Mouse (Mus musculus) intestine, postnatal 0 days (tissue): ENCODE data around the gene Ssbp3. TPM values are rescaled to one million over a fixed set of nuclear protein-coding genes. Genes with fewer than 3 reads are reported as not detected.

Experiments
- ATAC-seq: fragments of 200-750 bp; cut with Nextera tagmentation; 2 replicates; pipeline ENCODE4 v1.8.0; 2017; ENCODE audit warnings: mild to moderate bottlenecking, moderate TSS enrichment, moderate library complexity
- H3K27ac ChIP-seq: fragments of 300-500 bp; sonication (generic); 2 replicates; pipeline ENCODE4 v1.5.1; 2014; ENCODE audit warnings: mild to moderate bottlenecking, low read depth, low read length, moderate library complexity
- H3K27me3 ChIP-seq: fragments of 300-500 bp; sonication (generic); replicated peaks from 2 replicates; pipeline ENCODE4 v1.6.1; 2014; ENCODE audit warnings: low read length, mixed read lengths; ENCODE audit not compliant: control insufficient read depth, insufficient read depth
- H3K36me3 ChIP-seq: fragments of 300-500 bp; sonication (generic); 2 replicates; pipeline ENCODE4 v1.6.1; 2014; ENCODE audit warnings: mild to moderate bottlenecking, moderate library complexity; ENCODE audit not compliant: control insufficient read depth, insufficient read depth
- H3K4me1 ChIP-seq: fragments of 300-500 bp; sonication (generic); replicated peaks from 2 replicates; pipeline ENCODE4 v1.6.1; 2014; ENCODE audit warnings: antibody characterized with exemption, low read length, mixed read lengths; ENCODE audit not compliant: control insufficient read depth, insufficient read depth
- H3K4me2 ChIP-seq: fragments of 300-500 bp; sonication (generic); replicated peaks from 2 replicates; pipeline ENCODE4 v1.6.1; 2014; ENCODE audit warnings: low read depth, mild to moderate bottlenecking, moderate library complexity
- H3K4me3 ChIP-seq: fragments of 300-500 bp; sonication (generic); 2 replicates; pipeline ENCODE4 v1.5.1; 2014; ENCODE audit warnings: low read depth, low read length
- H3K9ac ChIP-seq: fragments of 300-500 bp; sonication (generic); 2 replicates; pipeline ENCODE4 v1.6.1; 2014; ENCODE audit warnings: mild to moderate bottlenecking, low read depth, low read length
- H3K9me3 ChIP-seq: fragments of 300-500 bp; sonication (generic); 2 replicates; pipeline ENCODE4 v1.6.1; 2016; ENCODE audit warnings: mixed run types; ENCODE audit not compliant: control insufficient read depth
- CTCF ChIP-seq: sonication (generic); IDR thresholded peaks from 2 replicates; pipeline ENCODE4 v1.5.1; 2016; ENCODE audit warnings: low read depth, mild to moderate bottlenecking, control low read depth, antibody characterized with exemption, moderate library complexity
- WGBS: fragments of 180-500 bp; shearing (Covaris S2); extraction: QIAGEN DNeasy Blood & Tissue Kit; methylation state at CpG from one replicate; pipeline ENCODE4 v1.1.7; 2014; 5-methylcytosine and 5-hydroxymethylcytosine counted together
- polyA plus RNA-seq: library from polyadenylated mRNA; unstranded; fragments of >200 nt; fragmentation: Nextera tagmentation; extraction: Ambion mirVana; gene quantifications from 2 replicates; pipeline ENCODE4 v1.2.1, GENCODE M21; 2015

Gene Ssbp3
- polyA plus RNA-seq, 1 experiment from 2014 or later: 45.2 TPM

GRCm38 (mm10) chr4:106934931-106935582 lies 24.6 kb downstream of the Ssbp3 start:
- WGBS: 60% methylated on average over 12 of the region's 12 CpGs
- Histone ChIP-seq H3K9me3 (no peaks in the 10 kb centered on the region), H3K4me3 (no peak overlapping the region), H3K27me3 (no peaks in the 10 kb centered on the region), H3K9ac (no peak overlapping the region), H3K36me3 (peaks cover 24% of the 10 kb centered on the region), H3K4me1 (peaks cover 4% of the 10 kb centered on the region; the same call in 1 of the 2 replicates), H3K4me2 (no peak overlapping the region), H3K27ac (no peak overlapping the region)
- ATAC-seq: no peak
- TF ChIP-seq CTCF: no peak

DNA sequence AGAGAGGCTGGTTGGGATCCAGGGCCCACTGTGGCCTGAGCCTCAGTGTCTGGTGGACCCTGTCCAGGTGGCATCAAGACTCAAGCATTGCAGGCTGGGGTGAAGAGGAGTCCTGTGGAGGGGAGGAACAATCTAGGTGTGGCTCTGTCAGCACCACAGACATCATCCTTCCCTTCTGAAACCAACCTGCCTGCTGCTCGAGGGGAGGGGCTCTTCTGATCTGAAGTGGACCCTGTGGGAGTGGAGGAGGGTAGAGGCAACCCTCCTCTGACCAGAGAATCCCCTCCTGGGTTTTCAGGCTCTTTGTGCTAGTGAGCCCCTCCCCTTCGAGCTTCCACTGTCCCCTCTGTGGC lies 25.1 kb downstream of the Ssbp3 start:
- H3K27ac ChIP-seq: no peak overlapping the region
- WGBS: 43% methylated on average over 2 of the region's 2 CpGs
- H3K4me2 ChIP-seq: no peak overlapping the region
- H3K27me3 ChIP-seq: no peaks in the 10 kb centered on the region
- no peak overlapping the region for H3K9ac ChIP-seq
- ATAC-seq: no peak
- H3K36me3 ChIP-seq: peaks cover 23% of the 10 kb centered on the region
- H3K9me3 ChIP-seq: no peaks in the 10 kb centered on the region
- no peak for TF ChIP-seq CTCF
- H3K4me3 ChIP-seq: no peak overlapping the region
- H3K4me1 ChIP-seq: peaks cover 4% of the 10 kb centered on the region; the same call in 1 of the 2 replicates

GRCm38 (mm10) chr4:106936041-106936440 lies 25.5 kb downstream of the Ssbp3 start:
- ATAC-seq: no peak
- Histone ChIP-seq H3K4me1 (peaks cover 4% of the 10 kb centered on the region; the same call in 1 of the 2 replicates), H3K4me3 (no peak overlapping the region), H3K36me3 (peaks cover 19% of the 10 kb centered on the region; the same call in 1 of the 2 replicates), H3K9me3 (no peaks in the 10 kb centered on the region), H3K9ac (no peak overlapping the region), H3K27ac (no peak overlapping the region), H3K4me2 (no peak overlapping the region), H3K27me3 (no peaks in the 10 kb centered on the region)
- TF ChIP-seq CTCF: no peak
- WGBS: 82% methylated on average over 3 of the region's 3 CpGs

DNA sequence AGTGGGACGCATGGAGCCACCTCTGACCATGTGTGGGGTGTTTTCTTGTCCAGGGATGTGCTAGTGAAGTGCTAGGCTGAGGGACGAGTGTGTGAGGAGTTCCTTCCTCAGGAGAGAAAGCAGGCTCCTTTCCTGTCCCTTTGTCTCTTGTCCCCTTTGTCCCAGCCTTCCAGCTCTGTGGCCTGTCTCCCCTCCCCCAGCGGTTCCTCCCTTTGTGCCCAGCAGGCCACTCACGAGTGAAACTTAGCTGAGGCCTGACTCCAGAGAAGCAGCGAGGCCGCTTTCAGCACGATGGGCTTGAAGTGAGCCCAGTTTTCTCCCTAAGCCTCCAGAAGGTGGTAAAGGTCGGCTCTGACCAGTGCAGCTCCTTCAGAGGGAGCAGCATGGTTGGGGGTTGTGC lies 26.2 kb downstream of the Ssbp3 start:
- H3K27ac ChIP-seq: no peak overlapping the region
- 49% methylated on average over 8 of the region's 8 CpGs for WGBS
- H3K36me3 ChIP-seq: peaks cover 17% of the 10 kb centered on the region; the same call in 1 of the 2 replicates
- H3K4me2 ChIP-seq: no peak overlapping the region
- H3K9ac ChIP-seq: no peak overlapping the region
- no peak for ATAC-seq
- H3K4me3 ChIP-seq: no peak overlapping the region
- no peaks in the 10 kb centered on the region for H3K9me3 ChIP-seq
- no peaks in the 10 kb centered on the region for H3K27me3 ChIP-seq
- H3K4me1 ChIP-seq: peaks cover 8% of the 10 kb centered on the region; the same call in 1 of the 2 replicates
- no peak for TF ChIP-seq CTCF

GRCm38 (mm10) chr4:106938506-106939222 lies 28.2 kb downstream of the Ssbp3 start:
- no peaks in the 10 kb centered on the region for H3K9me3 ChIP-seq
- H3K9ac ChIP-seq: no peak overlapping the region
- peaks cover 10% of the 10 kb centered on the region; the same call in 1 of the 2 replicates for H3K36me3 ChIP-seq
- peaks cover 8% of the 10 kb centered on the region; the same call in 1 of the 2 replicates for H3K4me1 ChIP-seq
- H3K4me2 ChIP-seq: no peak overlapping the region
- no peaks in the 10 kb centered on the region for H3K27me3 ChIP-seq
- 60% methylated on average over 8 of the region's 8 CpGs for WGBS
- no peak overlapping the region for H3K4me3 ChIP-seq
- no peak overlapping the region for H3K27ac ChIP-seq
- ATAC-seq: no peak
- no peak for TF ChIP-seq CTCF

DNA sequence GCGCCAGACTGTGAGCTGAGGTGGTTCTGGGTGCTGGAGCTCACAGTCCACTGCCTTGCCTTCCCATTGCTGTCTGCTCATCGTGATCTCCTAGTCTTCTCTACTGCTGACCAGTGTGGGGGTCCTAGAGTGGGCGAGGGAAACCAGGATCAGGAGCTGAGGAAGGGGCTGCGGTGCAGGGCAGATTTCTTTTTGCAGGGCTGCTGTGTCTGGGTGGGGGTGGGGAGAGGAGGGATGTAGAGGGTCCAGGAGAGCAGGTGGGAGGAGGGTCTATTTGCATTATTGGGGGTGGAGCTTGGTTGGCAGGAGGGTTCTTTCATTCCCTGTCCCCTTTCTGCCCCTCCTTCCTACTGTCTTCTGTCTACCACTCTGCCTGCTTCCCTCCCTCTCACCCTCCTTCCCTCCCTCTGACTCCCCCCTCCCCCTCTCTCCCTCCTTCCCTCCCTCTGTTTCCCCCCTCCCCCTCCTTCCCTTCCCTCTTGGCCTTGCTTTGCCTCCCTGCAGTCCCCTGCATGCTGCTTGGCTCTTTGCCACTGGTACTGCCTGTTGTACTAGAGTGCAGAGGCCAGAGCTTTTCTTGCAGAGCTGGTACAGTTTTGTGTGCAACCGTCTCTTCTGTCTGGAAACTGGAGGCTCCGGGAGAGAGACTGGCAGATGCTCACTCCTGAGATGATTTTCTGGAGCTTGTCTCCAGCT lies 28.9 kb downstream of the Ssbp3 start:
- 33% methylated on average over 6 of the region's 6 CpGs for WGBS
- no peak overlapping the region for H3K27ac ChIP-seq
- peaks cover 10% of the 10 kb centered on the region; the same call in 1 of the 2 replicates for H3K36me3 ChIP-seq
- no peak overlapping the region for H3K9ac ChIP-seq
- H3K27me3 ChIP-seq: no peaks in the 10 kb centered on the region
- H3K4me3 ChIP-seq: no peak overlapping the region
- H3K4me2 ChIP-seq: no peak overlapping the region
- no peak for ATAC-seq
- no peak for TF ChIP-seq CTCF
- H3K4me1 ChIP-seq: 0 out of 2 replicates have a peak, but pooled peaks cover 4% of the 10 kb centered on the region
- no peaks in the 10 kb centered on the region for H3K9me3 ChIP-seq
